Mouse (Mus musculus): Measurements from ENCODE around the gene Cox15. TPM values are rescaled to one million over a fixed set of nuclear protein-coding genes. Genes with fewer than 3 reads are reported as not detected.

Cox15 gene
- polyA plus RNA-seq, 1 experiment from 2014 or later, result 11.5 TPM

- Histone ChIP-seq H3K27me3 (no peaks in the 10 kb centered on the region), H3K4me1 (replicated peaks) (no peaks in the 10 kb centered on the region), H3K36me3 (no peaks in the 10 kb centered on the region), H3K4me3 (no peak overlapping the region), H3K9ac (no peak overlapping the region), H3K4me2 (no peak overlapping the region), H3K27ac (no peak overlapping the region), H3K9me3 (replicated peaks) (no peaks in the 10 kb centered on the region)
- WGBS, result 75% methylated on average over 2 of the region's 2 CpGs
- no peak for ATAC-seq (replicated peaks; ENCODE audit: insufficient number of reproducible peaks, insufficient read depth, low FRiP score, low read depth)
Observed at GRCm38 (mm10) chr19:43777308-43777707, 24.5 kb upstream of the Cox15 start.

DNA sequence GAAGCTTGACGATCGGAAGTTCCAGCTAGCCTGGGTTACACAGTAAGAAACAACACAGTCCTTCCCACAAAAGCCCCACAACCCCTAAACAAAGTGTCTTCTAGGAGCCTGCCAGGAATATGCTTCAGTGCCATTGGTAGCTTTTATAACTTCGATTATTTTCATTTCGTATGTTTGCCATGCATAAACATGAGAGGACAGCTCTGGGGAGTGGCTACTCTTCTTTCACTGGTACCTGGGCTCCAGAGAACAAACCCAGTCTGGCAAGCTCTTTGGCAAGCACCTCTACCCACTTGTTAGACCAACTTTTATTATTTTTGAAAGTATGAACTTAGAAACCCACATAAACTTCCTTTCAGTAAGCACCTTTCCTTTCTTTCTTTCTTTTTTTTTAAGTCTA is 23.8 kb upstream of the Cox15 start:
- Histone ChIP-seq H3K4me3 (no peak overlapping the region), H3K9me3 (replicated peaks) (no peaks in the 10 kb centered on the region), H3K4me2 (no peak overlapping the region), H3K4me1 (replicated peaks) (no peaks in the 10 kb centered on the region), H3K36me3 (no peaks in the 10 kb centered on the region), H3K9ac (no peak overlapping the region), H3K27me3 (no peaks in the 10 kb centered on the region), H3K27ac (no peak overlapping the region)
- WGBS, result 81% methylated on average over 4 of the region's 4 CpGs
- ATAC-seq (replicated peaks; ENCODE audit: insufficient number of reproducible peaks, insufficient read depth, low FRiP score, low read depth), result no peak

DNA sequence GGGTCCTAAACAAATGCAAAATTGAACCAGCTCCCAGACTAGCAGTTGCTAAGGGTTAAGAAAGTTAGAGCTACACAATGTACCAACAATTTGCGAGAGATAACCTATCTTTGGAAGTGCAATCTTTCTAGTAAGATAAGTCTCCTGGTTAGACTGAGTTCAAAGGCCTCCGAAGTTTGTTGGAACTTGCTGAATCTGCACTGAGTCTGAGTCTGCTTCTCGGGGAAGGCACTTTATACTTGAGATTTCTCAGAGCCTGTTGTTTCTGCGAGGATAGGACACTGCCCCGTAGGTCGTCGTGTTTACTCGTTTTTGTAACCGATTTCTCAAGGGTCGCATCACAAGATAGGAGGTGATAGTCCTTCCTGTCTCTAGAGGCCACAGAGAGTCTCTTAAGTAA is 22.6 kb upstream of the Cox15 start:
- no peak overlapping the region for H3K27ac ChIP-seq
- no peak for ATAC-seq (replicated peaks; ENCODE audit: insufficient number of reproducible peaks, insufficient read depth, low FRiP score, low read depth)
- H3K4me3 ChIP-seq, result no peak overlapping the region
- no peaks in the 10 kb centered on the region for H3K36me3 ChIP-seq
- no peak overlapping the region for H3K4me2 ChIP-seq
- H3K9ac ChIP-seq, result no peak overlapping the region
- H3K9me3 ChIP-seq (replicated peaks), result no peaks in the 10 kb centered on the region
- whole genome bisulfite sequencing, result 27% methylated on average over 10 of the region's 10 CpGs
- H3K4me1 ChIP-seq (replicated peaks), result no peaks in the 10 kb centered on the region
- H3K27me3 ChIP-seq, result no peaks in the 10 kb centered on the region

DNA sequence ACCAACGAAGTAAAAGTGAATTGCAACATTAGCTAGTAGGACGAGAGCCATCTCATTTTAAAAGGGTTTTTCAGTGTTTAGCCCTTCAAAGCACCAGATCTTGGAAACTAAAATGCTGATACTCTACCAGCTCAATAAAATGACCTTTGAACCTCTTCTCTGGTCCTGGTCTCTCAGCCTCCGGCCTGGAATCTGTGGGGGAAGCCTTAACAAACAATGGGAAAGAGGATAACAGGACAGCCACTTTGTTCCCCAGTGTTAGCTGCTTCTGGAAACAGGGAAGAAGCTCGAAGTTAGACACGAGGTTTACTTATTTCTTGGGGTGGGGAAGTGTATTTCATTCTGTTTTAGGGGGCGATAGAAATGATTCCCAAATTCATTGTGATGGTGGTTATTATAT is 19.5 kb upstream of the Cox15 start:
- Histone ChIP-seq H3K36me3 (peaks cover 5% of the 10 kb centered on the region; the same call in 1 of the 2 replicates), H3K4me2 (no peak overlapping the region), H3K9ac (no peak overlapping the region), H3K4me1 (replicated peaks) (no peaks in the 10 kb centered on the region), H3K27ac (no peak overlapping the region), H3K9me3 (replicated peaks) (no peaks in the 10 kb centered on the region), H3K27me3 (no peaks in the 10 kb centered on the region), H3K4me3 (no peak overlapping the region)
- ATAC-seq (replicated peaks; ENCODE audit: insufficient number of reproducible peaks, insufficient read depth, low FRiP score, low read depth), result no peak
- WGBS, result 71% methylated on average over 6 of the region's 6 CpGs

DNA sequence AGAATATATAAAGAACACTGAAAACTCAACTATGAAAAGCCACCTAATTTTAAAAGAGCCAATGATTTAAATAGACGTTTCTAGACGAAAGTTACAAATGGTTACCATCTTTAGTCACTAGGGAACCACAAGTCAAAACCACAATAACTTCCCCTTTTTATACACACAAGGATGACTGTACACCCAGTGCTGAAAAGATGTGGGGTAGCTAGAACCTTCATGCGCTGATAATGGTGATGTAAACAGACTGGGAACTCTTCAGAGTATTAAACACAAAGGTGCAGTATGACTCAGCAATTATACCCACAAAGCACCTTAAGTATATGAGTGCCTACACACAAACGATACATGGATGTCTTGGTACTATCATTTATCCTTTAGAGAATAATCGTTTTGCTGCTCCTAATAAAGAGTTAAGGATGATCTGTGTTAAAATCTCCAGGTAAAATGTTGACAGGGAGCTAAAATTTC is 18.7 kb upstream of the Cox15 start:
- Histone ChIP-seq H3K27me3 (no peaks in the 10 kb centered on the region), H3K27ac (no peak overlapping the region), H3K36me3 (peaks cover 5% of the 10 kb centered on the region; the same call in 1 of the 2 replicates), H3K4me2 (no peak overlapping the region), H3K4me1 (replicated peaks) (no peaks in the 10 kb centered on the region), H3K4me3 (no peak overlapping the region), H3K9me3 (replicated peaks) (no peaks in the 10 kb centered on the region), H3K9ac (no peak overlapping the region)
- ATAC-seq (replicated peaks; ENCODE audit: insufficient number of reproducible peaks, insufficient read depth, low FRiP score, low read depth), result no peak
- WGBS, result 80% methylated on average over 5 of the region's 5 CpGs

DNA sequence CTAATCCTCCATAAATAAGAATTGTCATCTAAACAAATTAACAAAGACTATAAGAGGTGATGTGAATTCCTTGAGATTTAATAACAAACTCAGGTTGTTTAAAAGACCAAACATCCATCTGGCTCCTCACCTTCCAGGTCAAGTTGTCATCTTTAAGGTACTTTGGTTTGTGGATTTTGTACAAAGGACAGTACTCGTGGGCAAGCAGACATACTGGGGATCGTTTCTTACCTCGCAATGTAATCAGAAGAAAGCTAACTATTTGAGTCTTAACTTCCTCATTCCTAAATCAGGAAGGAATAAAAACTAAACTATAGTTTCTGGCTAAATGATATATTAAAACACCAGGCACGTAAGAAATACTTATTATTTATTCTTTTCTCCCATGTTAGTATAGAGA is 17.8 kb upstream of the Cox15 start:
- ATAC-seq (replicated peaks; ENCODE audit: insufficient number of reproducible peaks, insufficient read depth, low FRiP score, low read depth), result no peak
- Histone ChIP-seq H3K9me3 (replicated peaks) (no peaks in the 10 kb centered on the region), H3K27ac (no peak overlapping the region), H3K4me2 (no peak overlapping the region), H3K36me3 (peaks cover 5% of the 10 kb centered on the region; the same call in 1 of the 2 replicates), H3K4me3 (no peak overlapping the region), H3K4me1 (replicated peaks) (no peaks in the 10 kb centered on the region), H3K9ac (no peak overlapping the region), H3K27me3 (no peaks in the 10 kb centered on the region)
- WGBS, result 73% methylated on average over 4 of the region's 4 CpGs

DNA sequence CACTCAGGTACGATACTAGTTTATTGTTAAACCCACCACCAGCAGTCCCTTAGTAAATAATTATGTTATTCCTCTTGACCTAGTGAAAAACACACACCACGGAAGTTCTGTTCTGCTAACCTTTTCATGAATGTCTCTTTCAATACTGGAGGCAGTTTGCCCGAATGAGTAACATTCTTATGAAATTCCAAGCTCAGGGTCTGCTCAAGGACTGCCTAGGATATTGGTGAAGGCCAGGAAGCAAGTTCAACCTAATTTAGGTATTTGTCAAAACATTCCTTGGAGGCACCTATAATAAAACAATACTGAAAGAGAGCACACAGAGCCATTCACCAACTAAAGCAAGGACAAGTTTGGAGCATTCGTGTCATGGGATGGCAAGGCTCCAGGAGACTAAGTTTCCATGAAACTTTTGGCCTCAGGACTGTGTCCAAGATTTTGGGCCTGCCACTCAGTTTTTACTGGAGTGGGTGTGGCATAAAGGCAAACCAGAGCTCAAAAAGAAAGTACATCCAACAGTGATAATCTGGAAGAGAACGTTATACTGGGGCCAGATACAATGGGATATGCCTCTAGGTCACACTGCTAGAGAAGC is 16.7 kb upstream of the Cox15 start:
- no peaks in the 10 kb centered on the region for H3K4me1 ChIP-seq (replicated peaks)
- H3K9ac ChIP-seq, result no peak overlapping the region
- no peaks in the 10 kb centered on the region for H3K9me3 ChIP-seq (replicated peaks)
- H3K36me3 ChIP-seq, result peaks cover 5% of the 10 kb centered on the region; the same call in 1 of the 2 replicates
- no peak overlapping the region for H3K4me3 ChIP-seq
- H3K27ac ChIP-seq, result no peak overlapping the region
- ATAC-seq (replicated peaks; ENCODE audit: insufficient number of reproducible peaks, insufficient read depth, low FRiP score, low read depth), result no peak
- H3K27me3 ChIP-seq, result no peaks in the 10 kb centered on the region
- no peak overlapping the region for H3K4me2 ChIP-seq
- 70% methylated on average over 5 of the region's 5 CpGs for WGBS

- Histone ChIP-seq H3K9ac (no peak overlapping the region), H3K9me3 (replicated peaks) (no peaks in the 10 kb centered on the region), H3K4me2 (no peak overlapping the region), H3K36me3 (peaks cover 5% of the 10 kb centered on the region; the same call in 1 of the 2 replicates), H3K27me3 (no peaks in the 10 kb centered on the region), H3K4me3 (no peak overlapping the region), H3K27ac (no peak overlapping the region), H3K4me1 (replicated peaks) (no peaks in the 10 kb centered on the region)
- ATAC-seq (replicated peaks; ENCODE audit: insufficient number of reproducible peaks, insufficient read depth, low FRiP score, low read depth), result no peak
- 74% methylated on average over 9 of the region's 9 CpGs for WGBS
Observed at GRCm38 (mm10) chr19:43767549-43768322, 14.9 kb upstream of the Cox15 start.

- no peaks in the 10 kb centered on the region for H3K9me3 ChIP-seq (replicated peaks)
- no peak overlapping the region for H3K9ac ChIP-seq
- no peak overlapping the region for H3K4me3 ChIP-seq
- no peak overlapping the region for H3K27ac ChIP-seq
- no peak for ATAC-seq (replicated peaks; ENCODE audit: insufficient number of reproducible peaks, insufficient read depth, low FRiP score, low read depth)
- no peak overlapping the region for H3K4me2 ChIP-seq
- WGBS, result 80% methylated on average over 5 of the region's 5 CpGs
- H3K27me3 ChIP-seq, result no peaks in the 10 kb centered on the region
- peaks cover 5% of the 10 kb centered on the region; the same call in 1 of the 2 replicates for H3K36me3 ChIP-seq
- no peaks in the 10 kb centered on the region for H3K4me1 ChIP-seq (replicated peaks)
Observed at GRCm38 (mm10) chr19:43766451-43766850, 13.7 kb upstream of the Cox15 start.

DNA sequence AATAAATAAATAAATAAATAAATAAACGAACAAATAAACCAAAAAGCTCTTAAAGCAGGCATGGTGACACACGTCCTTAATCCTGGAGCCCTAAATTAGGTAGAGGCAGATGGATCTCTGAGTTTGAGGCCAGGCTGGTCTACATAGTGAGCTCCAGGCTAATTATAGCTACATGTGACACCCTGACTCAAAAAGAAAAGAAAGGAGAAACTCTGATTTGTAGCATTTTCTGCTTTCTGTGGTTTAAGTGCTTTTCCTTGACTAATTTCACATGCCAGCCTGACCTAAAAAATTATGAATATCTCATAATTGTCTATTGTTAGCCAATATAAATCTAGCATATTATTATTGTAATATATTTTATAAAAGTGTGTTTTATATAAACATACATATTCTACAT is 9.6 kb upstream of the Cox15 start:
- Histone ChIP-seq H3K9me3 (replicated peaks) (no peaks in the 10 kb centered on the region), H3K27me3 (no peaks in the 10 kb centered on the region), H3K36me3 (no peaks in the 10 kb centered on the region), H3K4me3 (no peak overlapping the region), H3K4me1 (replicated peaks) (no peaks in the 10 kb centered on the region), H3K9ac (no peak overlapping the region), H3K4me2 (no peak overlapping the region), H3K27ac (no peak overlapping the region)
- ATAC-seq (replicated peaks; ENCODE audit: insufficient number of reproducible peaks, insufficient read depth, low FRiP score, low read depth), result no peak
- 70% methylated on average over 2 of the region's 2 CpGs for WGBS

- H3K4me1 ChIP-seq (replicated peaks), result no peaks in the 10 kb centered on the region
- H3K27me3 ChIP-seq, result no peaks in the 10 kb centered on the region
- no peaks in the 10 kb centered on the region for H3K36me3 ChIP-seq
- no peak overlapping the region for H3K4me2 ChIP-seq
- H3K9ac ChIP-seq, result no peak overlapping the region
- H3K4me3 ChIP-seq, result no peak overlapping the region
- no peaks in the 10 kb centered on the region for H3K9me3 ChIP-seq (replicated peaks)
- H3K27ac ChIP-seq, result no peak overlapping the region
- ATAC-seq (replicated peaks; ENCODE audit: insufficient number of reproducible peaks, insufficient read depth, low FRiP score, low read depth), result no peak
Observed at GRCm38 (mm10) chr19:43761543-43762256, 8.9 kb upstream of the Cox15 start.

Measured in heart, embryonic 15.5 days (tissue).